Mouse (Mus musculus): Measurements from ENCODE around the gene Gm9268.
"Not testable (repeated sequence)": the region's sequence is repeated elsewhere in the genome, so short reads cannot be mapped to it uniquely, and the experiment has no call there.

The Gm9268 gene

GRCm38 (mm10) chr7:43018465-43018864 lies at the start of gene Gm9268:
Gm9268 (plus strand) TSS chr7:43018765.
- not testable (repeated sequence) for DNase-seq (ENCODE audit: low spot score in 2 of 2)

- peak in 1 of 2 experiments; percentile 15 for DNase-seq (ENCODE audit: low spot score in 2 of 2)
Observed at GRCm38 (mm10) chr7:42980098-42980497, 38.5 kb upstream of the Gm9268 start.

DNA sequence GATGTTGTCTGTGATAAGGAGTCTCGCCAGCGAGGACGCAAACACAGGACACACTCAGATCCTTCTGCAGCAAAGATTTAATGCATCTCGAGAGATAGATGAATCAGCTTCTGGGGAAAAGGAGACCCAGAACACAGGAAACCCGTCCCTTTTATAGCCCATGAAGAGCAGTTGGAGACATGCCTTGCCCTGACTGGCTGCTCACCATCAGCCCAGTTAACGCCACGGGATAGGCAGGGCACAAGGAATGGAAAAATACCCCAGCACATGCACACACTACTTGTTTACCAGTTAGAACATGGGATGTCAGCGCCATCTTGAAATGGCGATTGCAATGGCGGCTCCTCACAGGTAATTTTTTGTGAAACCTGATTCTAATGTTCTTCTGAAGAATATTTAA lies 37.8 kb upstream of the Gm9268 start:
- DNase-seq (ENCODE audit: low spot score in 2 of 2), result no peak

DNA sequence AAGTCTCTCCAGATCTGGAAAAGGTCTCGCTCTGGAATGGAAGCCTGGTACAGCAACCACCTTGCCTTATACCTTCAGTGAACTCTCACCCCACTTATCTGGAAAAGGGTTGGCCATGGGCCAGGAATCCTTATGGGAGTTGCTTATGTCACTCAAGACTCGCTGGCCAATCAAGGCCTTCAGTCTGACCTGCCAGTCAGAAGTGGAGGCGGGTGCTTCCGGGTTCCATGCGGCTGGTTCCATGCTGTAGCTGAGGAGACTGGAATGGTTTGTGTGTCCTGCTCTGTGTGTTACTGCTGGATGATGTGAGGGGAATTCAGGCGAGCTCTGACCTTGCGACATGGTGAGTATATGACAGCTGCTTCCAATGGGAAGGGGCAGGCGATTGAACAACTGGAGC lies 59.3 kb downstream of the Gm9268 start:
- DNase-seq (ENCODE audit: low spot score in 2 of 2), result no peak
